Mouse (Mus musculus): ENCODE measurements around the gene Mical1. TPM values are rescaled to one million over a fixed set of nuclear protein-coding genes. Genes with fewer than 3 reads are reported as not detected.

Mical1 gene
- polyA plus RNA-seq, 1 experiment from 2014 or later = 42.0 TPM

DNA sequence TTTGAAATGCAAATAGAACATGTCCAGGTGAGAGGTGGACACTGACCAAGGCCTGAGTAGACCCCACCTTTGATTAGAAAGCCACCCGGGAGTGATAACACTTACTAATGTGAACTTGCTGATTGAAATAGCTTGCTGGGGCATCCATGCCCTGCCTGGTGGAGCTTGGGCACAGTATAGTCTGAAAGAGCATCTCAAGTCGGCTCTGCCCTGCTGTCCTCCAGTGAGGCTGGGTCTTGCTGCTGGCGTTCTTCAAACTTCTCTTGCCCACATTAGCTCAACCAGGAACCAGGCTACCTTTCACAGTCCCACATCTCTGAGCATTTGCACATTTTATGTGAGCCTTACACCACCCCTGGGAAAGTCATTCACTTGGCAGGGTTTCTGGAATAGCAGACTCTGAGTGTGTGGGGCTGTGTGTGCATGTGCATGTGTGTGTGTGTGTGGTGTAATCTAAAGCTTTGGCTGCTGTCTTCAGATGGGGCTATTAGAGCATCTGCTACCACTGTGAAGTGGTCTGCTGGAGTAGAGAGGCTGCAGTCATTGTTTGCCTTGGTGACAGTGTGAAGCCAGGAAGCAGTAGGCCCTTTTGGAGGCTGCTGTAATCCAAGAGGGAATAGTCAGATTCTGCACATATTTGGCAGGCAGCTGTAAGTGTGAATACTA lies 14.9 kb upstream of the Mical1 start:
- H3K9me3 ChIP-seq = no peaks in the 10 kb centered on the region
- H3K9ac ChIP-seq (replicated peaks) = no peak overlapping the region
- no peak overlapping the region for H3K4me3 ChIP-seq
- H3K4me1 ChIP-seq = no peaks in the 10 kb centered on the region
- ATAC-seq (replicated peaks) = no peak
- H3K4me2 ChIP-seq (replicated peaks) = no peak overlapping the region
- 84% methylated on average over 3 of the region's 3 CpGs for WGBS
- H3K27ac ChIP-seq (replicated peaks) = no peak overlapping the region
- peaks cover 29% of the 10 kb centered on the region for H3K36me3 ChIP-seq
- no peaks in the 10 kb centered on the region for H3K27me3 ChIP-seq

DNA sequence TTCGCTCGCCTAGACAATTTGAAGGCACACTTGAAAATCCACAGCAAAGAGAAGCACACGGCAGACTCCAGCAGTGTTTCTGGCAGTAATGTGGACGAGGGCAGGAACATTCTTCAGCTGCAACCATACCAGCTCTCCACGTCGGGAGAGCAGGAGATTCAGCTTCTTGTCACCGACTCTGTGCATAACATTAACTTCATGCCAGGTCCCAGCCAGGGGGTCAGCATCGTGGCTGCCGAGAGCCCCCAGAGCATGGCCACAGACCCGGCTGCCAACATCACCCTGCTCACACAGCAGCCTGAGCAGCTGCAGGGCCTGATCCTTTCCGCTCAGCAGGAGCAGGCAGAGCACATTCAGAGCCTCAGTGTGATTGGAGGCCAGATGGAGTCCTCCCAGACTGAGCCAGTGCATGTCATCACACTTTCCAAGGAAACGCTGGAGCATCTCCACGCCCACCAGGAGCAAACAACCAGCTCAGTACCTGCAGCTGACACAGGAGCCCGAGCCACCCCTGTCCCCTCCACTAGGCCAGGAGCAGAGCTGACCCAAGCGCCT lies 11.6 kb upstream of the Mical1 start:
- Histone ChIP-seq H3K36me3 (peaks cover 28% of the 10 kb centered on the region), H3K4me2 (replicated peaks) (no peak overlapping the region), H3K27ac (replicated peaks) (no peak overlapping the region), H3K9ac (replicated peaks) (no peak overlapping the region), H3K4me1 (no peaks in the 10 kb centered on the region), H3K27me3 (no peaks in the 10 kb centered on the region), H3K4me3 (no peak overlapping the region), H3K9me3 (no peaks in the 10 kb centered on the region)
- no peak for ATAC-seq (replicated peaks)
- 50% methylated on average over 15 of the region's 15 CpGs for WGBS

DNA sequence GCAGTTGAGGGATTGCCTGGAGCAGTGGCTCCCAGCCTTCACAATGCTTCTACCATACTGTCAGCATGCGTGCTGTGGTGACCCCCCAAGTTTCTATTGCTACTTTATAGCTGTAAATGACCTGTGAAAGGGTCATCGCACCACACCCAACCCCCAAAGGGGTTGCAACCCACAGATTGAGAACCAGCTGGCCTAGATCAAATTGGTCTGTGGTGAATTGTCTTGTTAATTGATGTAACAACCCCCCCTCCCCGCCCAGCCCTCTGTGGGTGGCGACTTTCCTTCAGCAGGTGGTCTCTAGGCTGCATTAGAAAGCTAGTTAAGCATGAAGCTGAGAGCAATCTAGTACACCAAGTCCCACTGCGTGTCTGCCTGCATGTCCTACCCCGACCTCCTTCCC lies 8.8 kb upstream of the Mical1 start:
- no peak overlapping the region for H3K27ac ChIP-seq (replicated peaks)
- peaks cover 28% of the 10 kb centered on the region for H3K36me3 ChIP-seq
- no peaks in the 10 kb centered on the region for H3K9me3 ChIP-seq
- no peaks in the 10 kb centered on the region for H3K27me3 ChIP-seq
- H3K4me2 ChIP-seq (replicated peaks) = no peak overlapping the region
- H3K4me1 ChIP-seq = no peaks in the 10 kb centered on the region
- no peak for ATAC-seq (replicated peaks)
- no peak overlapping the region for H3K4me3 ChIP-seq
- WGBS = 36% methylated on average over 6 of the region's 6 CpGs
- H3K9ac ChIP-seq (replicated peaks) = no peak overlapping the region

DNA sequence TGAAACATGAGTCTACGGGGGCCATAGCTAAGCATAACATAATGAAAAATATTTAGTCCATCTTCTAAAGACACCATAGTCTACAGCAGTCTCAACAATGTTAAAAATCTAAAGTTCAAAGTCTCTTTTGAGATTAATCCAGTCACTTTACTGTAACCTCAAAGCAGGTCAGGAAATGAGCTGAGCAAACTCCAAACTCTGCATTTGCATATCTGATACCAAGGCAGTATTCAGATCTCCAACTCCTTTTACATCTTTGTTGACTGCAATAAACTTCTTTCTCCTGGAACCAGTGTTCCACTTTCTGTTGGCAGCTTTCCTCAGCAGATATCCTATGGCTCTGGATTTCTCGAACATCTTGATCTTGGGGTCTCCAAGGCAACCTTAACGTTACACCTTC lies 5.4 kb upstream of the Mical1 start:
- H3K27me3 ChIP-seq = no peaks in the 10 kb centered on the region
- no peak overlapping the region for H3K4me2 ChIP-seq (replicated peaks)
- H3K4me3 ChIP-seq = no peak overlapping the region
- WGBS = 89% methylated on average over 3 of the region's 3 CpGs
- no peak for ATAC-seq (replicated peaks)
- H3K9me3 ChIP-seq = no peaks in the 10 kb centered on the region
- H3K27ac ChIP-seq (replicated peaks) = no peak overlapping the region
- peaks cover under 1% of the 10 kb centered on the region; the same call in 1 of the 2 replicates for H3K4me1 ChIP-seq
- H3K36me3 ChIP-seq = peaks cover 7% of the 10 kb centered on the region
- H3K9ac ChIP-seq (replicated peaks) = no peak overlapping the region

DNA sequence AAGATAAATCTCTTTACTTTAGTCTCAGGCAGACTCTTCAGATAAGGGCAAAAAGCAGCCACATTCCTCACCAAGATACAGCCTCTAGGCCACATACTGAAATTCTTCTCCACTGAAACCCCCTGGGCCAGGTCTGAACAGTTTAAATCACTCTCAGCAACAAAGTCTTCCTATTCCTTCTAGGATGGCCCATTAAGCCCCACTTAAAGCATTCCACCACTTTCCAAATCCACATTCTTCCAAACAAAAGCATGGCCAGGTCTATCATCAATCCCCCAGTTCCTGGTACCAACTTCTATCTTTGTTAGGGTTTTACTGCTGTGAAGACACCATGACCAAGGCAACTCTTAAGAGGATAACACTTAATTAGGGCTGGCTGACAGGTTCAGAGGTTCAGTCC lies 3.6 kb upstream of the Mical1 start:
- no peak overlapping the region for H3K27ac ChIP-seq (replicated peaks)
- H3K4me2 ChIP-seq (replicated peaks) = no peak overlapping the region
- H3K27me3 ChIP-seq = no peaks in the 10 kb centered on the region
- H3K36me3 ChIP-seq = peaks cover 4% of the 10 kb centered on the region; the same call in 1 of the 2 replicates
- H3K9me3 ChIP-seq = no peaks in the 10 kb centered on the region
- no peak overlapping the region for H3K9ac ChIP-seq (replicated peaks)
- no peak for ATAC-seq (replicated peaks)
- H3K4me1 ChIP-seq = peaks cover 16% of the 10 kb centered on the region
- no peak overlapping the region for H3K4me3 ChIP-seq

DNA sequence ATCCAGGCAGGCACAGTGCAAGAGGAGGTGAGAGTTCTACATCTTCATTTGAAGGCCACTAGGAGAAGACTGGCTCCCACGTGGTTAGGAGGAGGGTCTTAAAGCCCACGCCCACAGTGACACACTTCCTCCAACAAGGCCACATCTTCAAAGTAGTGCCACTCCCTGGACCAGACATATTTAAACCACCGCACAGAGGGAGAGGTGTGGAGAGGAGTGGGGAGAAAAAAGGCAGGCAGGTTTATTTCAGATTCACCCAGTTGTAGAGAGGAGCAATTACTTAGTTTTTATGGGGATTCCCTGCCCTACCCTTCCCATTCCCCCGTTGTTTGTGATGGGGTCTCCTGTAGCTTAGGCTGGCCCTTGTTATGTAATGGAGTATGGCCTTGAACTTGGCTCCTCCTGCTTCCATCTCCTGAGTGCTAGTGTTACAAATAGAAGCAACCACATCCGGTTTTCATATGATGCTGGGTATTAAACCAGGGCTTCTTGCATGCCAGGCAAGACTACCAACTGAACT lies 3.1 kb upstream of the Mical1 start:
- Histone ChIP-seq H3K9me3 (no peaks in the 10 kb centered on the region), H3K4me1 (peaks cover 21% of the 10 kb centered on the region), H3K4me2 (replicated peaks) (no peak overlapping the region), H3K9ac (replicated peaks) (no peak overlapping the region), H3K4me3 (no peak overlapping the region), H3K36me3 (peaks cover 2% of the 10 kb centered on the region; the same call in 1 of the 2 replicates), H3K27ac (replicated peaks) (no peak overlapping the region), H3K27me3 (no peaks in the 10 kb centered on the region)
- no peak for ATAC-seq (replicated peaks)
- 79% methylated on average over 5 of the region's 5 CpGs for WGBS

DNA sequence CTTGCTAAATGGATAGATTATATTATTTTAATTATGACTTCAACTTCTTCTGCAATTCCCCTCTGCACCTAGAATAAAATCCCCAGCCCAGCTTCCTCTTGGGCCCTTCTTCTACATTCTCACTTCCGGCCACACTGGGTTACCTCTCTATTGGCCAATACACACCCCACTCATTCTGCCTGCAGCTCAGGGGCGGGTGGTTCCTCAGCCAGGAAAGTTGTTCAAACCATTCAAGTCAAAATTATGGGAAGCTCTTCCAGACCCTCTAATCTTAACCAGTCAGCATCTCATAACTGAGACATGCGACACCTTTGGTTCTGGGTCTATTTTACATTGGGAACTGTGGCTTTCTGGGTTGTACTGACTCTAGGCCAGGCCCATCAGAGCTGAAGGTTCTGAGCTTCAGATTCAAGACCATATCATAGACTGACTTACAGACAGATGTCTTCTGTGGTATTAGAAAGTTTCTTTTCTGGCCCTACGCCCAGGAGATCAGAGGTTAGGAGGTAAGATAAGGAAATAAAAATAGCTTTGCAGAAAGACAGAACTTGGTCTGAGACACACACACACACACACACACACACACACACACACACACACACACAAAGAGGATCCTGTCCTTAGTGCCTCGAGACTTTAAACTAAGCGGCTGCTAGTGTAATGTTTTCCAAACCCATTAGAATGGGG lies 2.2 kb upstream of the Mical1 start:
- ATAC-seq (replicated peaks) = no peak
- Histone ChIP-seq H3K4me1 (peaks cover 21% of the 10 kb centered on the region), H3K27ac (replicated peaks) (no peak overlapping the region), H3K9ac (replicated peaks) (no peak overlapping the region), H3K4me3 (no peak overlapping the region), H3K27me3 (no peaks in the 10 kb centered on the region), H3K36me3 (no peaks in the 10 kb centered on the region), H3K9me3 (no peaks in the 10 kb centered on the region), H3K4me2 (replicated peaks) (no peak overlapping the region)
- WGBS = 85% methylated on average over 6 of the region's 6 CpGs

DNA sequence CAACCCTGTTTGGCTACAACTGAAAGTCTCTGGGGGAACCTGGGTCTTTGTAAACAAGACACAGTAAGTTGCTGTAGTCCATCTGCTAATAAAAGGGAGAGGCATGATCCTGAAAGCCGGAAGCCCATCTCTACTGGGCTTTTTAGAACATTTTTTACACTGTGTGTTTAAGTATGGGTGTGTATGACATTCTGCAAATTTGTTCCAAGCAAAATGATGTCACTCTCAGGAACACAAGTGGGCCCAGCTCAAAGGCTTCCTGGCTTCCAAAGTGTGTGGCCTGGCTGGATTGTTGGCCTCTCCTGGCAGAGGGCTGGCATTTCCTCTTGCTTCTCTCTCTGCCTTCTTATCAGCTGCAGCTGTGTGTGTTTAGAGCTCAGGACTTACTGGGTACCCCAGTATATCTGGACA lies 1.1 kb upstream of the Mical1 start:
- no peaks in the 10 kb centered on the region for H3K36me3 ChIP-seq
- no peak for ATAC-seq (replicated peaks)
- no peaks in the 10 kb centered on the region for H3K9me3 ChIP-seq
- H3K27me3 ChIP-seq = no peaks in the 10 kb centered on the region
- H3K4me1 ChIP-seq = peaks cover 21% of the 10 kb centered on the region
- WGBS = 82% methylated on average over 1 of the region's 1 CpGs
- no peak overlapping the region for H3K27ac ChIP-seq (replicated peaks)
- H3K4me2 ChIP-seq (replicated peaks) = no peak overlapping the region
- no peak overlapping the region for H3K4me3 ChIP-seq
- H3K9ac ChIP-seq (replicated peaks) = no peak overlapping the region

DNA sequence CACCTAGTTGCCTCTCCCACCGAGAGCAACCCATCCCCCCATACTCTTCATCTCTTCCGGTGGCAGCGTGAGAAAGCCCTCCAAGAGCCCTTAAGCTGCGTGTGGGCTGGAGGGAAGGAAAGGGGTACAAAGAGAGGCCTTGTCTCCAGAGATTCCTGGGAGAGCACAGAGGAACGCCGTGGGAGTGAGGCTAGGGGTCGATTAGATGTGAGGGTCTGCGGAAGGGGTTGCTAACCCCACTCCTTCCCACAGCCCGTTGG lies 834 bp downstream of the Mical1 start:
- Histone ChIP-seq H3K4me2 (replicated peaks) (peak overlapping the region; percentile 76), H3K27ac (replicated peaks) (peak overlapping the region; percentile 80), H3K9me3 (no peaks in the 10 kb centered on the region), H3K36me3 (peaks cover 1% of the 10 kb centered on the region; the same call in 1 of the 2 replicates), H3K9ac (replicated peaks) (peak overlapping the region; percentile 55), H3K27me3 (no peaks in the 10 kb centered on the region), H3K4me1 (peaks cover 21% of the 10 kb centered on the region), H3K4me3 (peak overlapping the region; percentile 58)
- WGBS = 0% methylated on average over 9 of the region's 9 CpGs
- peak; percentile 32 for ATAC-seq (replicated peaks)

DNA sequence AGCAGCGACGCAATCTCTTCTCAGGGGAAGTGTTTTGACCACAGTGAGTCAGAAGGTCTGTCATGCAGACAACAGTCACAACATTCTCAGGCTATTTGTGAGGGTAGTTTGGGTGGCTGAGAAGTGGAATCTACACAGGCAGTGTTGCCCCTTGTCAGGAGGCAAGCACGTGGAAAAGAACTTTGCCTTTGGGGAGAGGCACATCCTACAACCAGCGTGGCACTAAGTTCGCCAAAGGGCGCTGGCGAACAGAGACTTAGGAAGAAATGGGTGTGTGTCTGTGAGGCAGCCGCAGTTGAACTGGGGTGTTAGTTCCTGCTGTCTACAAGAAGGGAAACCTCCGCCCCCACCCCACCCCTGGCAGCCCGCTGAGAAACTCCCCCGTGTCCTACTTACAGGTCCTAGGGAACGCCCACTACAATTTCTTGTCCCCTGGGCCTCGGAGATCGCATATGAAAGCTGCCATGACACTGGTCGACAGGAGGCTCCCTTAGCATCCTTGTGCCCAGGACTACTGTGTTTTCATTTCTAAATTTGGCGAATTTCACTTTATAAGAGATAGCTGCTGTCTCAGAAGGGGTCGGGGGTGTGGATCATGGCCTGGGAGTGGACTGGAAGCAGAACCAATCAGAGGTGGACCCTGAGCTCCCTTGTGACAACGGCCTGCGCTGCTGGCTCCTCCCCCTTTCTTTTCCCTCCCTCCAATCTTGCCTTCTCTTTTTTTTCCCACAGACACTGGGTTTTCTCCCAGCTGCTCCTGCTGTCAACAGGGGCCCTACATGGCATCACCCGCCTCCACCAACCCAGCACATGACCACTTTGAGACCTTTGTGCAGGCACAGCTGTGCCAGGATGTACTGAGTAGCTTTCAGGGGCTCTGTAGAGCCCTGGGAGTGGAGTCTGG lies 1.4 kb downstream of the Mical1 start:
- H3K27me3 ChIP-seq = no peaks in the 10 kb centered on the region
- H3K9me3 ChIP-seq = no peaks in the 10 kb centered on the region
- peak overlapping the region; percentile 58 for H3K4me3 ChIP-seq
- peak overlapping the region; percentile 76 for H3K4me2 ChIP-seq (replicated peaks)
- ATAC-seq (replicated peaks) = peak; percentile 70
- H3K36me3 ChIP-seq = peaks cover 2% of the 10 kb centered on the region; the same call in 1 of the 2 replicates
- peak overlapping the region; percentile 80 for H3K27ac ChIP-seq (replicated peaks)
- peak overlapping the region; percentile 55 for H3K9ac ChIP-seq (replicated peaks)
- peaks cover 21% of the 10 kb centered on the region for H3K4me1 ChIP-seq
- 2% methylated on average over 20 of the region's 20 CpGs for WGBS

DNA sequence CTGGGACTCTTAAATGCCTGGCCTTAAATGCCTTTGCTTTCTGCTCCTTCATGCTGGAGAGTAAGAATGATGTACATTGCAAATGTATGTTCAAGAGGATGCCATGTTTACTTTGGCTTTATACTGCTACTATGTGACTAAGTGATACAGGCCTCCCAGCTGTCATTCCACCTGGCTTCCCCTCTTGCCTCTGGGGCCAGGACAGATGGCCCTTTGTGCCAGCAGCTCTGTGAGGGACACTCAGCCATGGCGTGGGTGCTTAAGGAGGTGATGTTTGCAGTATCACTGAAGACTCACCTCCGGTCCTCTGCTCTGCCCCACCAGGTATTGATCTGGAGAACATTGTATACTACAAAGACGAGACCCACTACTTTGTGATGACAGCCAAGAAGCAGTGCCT lies 3.8 kb downstream of the Mical1 start:
- H3K27me3 ChIP-seq = no peaks in the 10 kb centered on the region
- H3K9me3 ChIP-seq = no peaks in the 10 kb centered on the region
- H3K4me1 ChIP-seq = peaks cover 21% of the 10 kb centered on the region
- H3K27ac ChIP-seq (replicated peaks) = no peak overlapping the region
- no peak overlapping the region for H3K4me3 ChIP-seq
- H3K9ac ChIP-seq (replicated peaks) = no peak overlapping the region
- 85% methylated on average over 3 of the region's 3 CpGs for WGBS
- no peak overlapping the region for H3K4me2 ChIP-seq (replicated peaks)
- peaks cover 16% of the 10 kb centered on the region for H3K36me3 ChIP-seq
- no peak for ATAC-seq (replicated peaks)
